Mouse (Mus musculus): ENCODE data around the gene Cecr2. TPM values are rescaled to one million over a fixed set of nuclear protein-coding genes. Genes with fewer than 3 reads are reported as not detected.
A peak's percentile ranks its signal among the peaks of the same experiment; 100 is the strongest.

Gene Cecr2
- total RNA-seq, 1 experiment from 2014 or later = 0.50 TPM

- no peak for ATAC-seq (replicated peaks in 1 of 2; ENCODE audit: insufficient read depth in 1 of 2, low FRiP score in 2 of 2, low TSS enrichment in 1 of 2, low read depth in 1 of 2, poor library complexity in 2 of 2, severe bottlenecking in 2 of 2)
Observed at GRCm38 (mm10) chr6:120736011-120736410, 69.8 kb downstream of the Cecr2 start.

DNA sequence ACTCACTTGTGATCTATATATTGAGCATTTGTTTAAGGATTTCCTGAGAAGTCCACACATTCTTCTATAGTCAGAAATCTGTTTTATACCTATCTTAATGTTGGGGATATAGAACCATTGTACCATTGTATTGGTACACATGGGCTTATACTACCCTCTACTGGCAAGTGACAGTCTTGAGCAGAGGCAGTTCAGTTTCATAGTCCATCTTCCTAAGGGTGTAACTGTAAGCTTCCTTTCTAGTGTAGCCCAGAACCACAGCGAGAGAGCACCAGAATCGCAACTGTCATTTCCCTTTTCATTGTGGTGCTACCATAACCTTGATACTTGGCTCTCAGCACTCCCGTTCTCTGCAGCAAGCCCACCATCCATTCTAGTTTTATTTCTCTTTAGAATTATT, 70.4 kb downstream of the Cecr2 start:
- peak; percentile 87 to 89 for ATAC-seq (replicated peaks in 1 of 2; ENCODE audit: insufficient read depth in 1 of 2, low FRiP score in 2 of 2, low TSS enrichment in 1 of 2, low read depth in 1 of 2, poor library complexity in 2 of 2, severe bottlenecking in 2 of 2)

GRCm38 (mm10) chr6:120743130-120743529, 77.0 kb downstream of the Cecr2 start:
- ATAC-seq (replicated peaks in 1 of 2; ENCODE audit: insufficient read depth in 1 of 2, low FRiP score in 2 of 2, low TSS enrichment in 1 of 2, low read depth in 1 of 2, poor library complexity in 2 of 2, severe bottlenecking in 2 of 2) = no peak

DNA sequence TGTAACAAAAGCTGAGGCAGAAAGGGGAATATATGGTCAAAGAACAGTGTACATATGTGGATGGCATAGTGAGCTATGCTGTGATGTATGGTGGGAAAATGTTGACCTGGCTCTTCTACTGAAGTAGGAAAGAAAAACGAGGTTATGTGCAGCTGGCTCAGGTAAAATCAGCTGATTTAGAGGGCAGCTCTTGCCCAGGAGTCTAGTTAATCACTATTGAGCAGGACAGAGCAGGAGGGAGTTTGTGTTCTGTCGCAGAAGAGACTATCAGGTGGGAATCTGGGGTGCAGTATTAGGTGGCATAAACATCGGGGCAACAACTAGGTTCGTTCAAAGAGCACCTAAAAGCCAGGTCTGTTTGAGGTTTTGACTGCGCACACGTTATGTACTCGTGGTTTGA, 78.1 kb downstream of the Cecr2 start:
- no peak for ATAC-seq (replicated peaks in 1 of 2; ENCODE audit: insufficient read depth in 1 of 2, low FRiP score in 2 of 2, low TSS enrichment in 1 of 2, low read depth in 1 of 2, poor library complexity in 2 of 2, severe bottlenecking in 2 of 2)

GRCm38 (mm10) chr6:120746416-120746815, 80.2 kb downstream of the Cecr2 start:
- ATAC-seq (replicated peaks in 1 of 2; ENCODE audit: insufficient read depth in 1 of 2, low FRiP score in 2 of 2, low TSS enrichment in 1 of 2, low read depth in 1 of 2, poor library complexity in 2 of 2, severe bottlenecking in 2 of 2) = no peak

GRCm38 (mm10) chr6:120761151-120761550, 95.0 kb downstream of the Cecr2 start:
- ATAC-seq (replicated peaks in 1 of 2; ENCODE audit: insufficient read depth in 1 of 2, low FRiP score in 2 of 2, low TSS enrichment in 1 of 2, low read depth in 1 of 2, poor library complexity in 2 of 2, severe bottlenecking in 2 of 2) = no peak

- ATAC-seq (replicated peaks in 1 of 2; ENCODE audit: insufficient read depth in 1 of 2, low FRiP score in 2 of 2, low TSS enrichment in 1 of 2, low read depth in 1 of 2, poor library complexity in 2 of 2, severe bottlenecking in 2 of 2) = no peak
Observed at GRCm38 (mm10) chr6:120769972-120770371, 103.8 kb downstream of the Cecr2 start.

DNA sequence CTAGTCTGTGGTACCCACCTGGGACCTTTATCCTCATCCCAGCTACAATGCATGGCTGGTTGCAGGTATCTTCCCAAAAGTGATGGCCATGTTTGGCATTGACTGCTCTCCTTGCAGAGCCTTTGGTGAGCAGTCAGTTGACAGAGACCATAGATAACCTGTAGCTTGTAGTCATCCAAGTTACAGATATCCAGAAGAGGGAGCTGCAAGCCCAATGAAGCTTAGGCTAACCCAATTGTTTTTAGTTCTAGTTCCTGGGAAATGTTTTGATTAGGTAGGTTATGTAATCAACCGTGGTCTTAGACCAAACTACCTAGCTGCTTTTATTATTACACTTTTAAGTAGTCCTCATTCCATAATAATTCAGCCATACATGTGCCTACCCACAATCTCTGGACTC, 105.2 kb downstream of the Cecr2 start:
- ATAC-seq (replicated peaks in 1 of 2; ENCODE audit: insufficient read depth in 1 of 2, low FRiP score in 2 of 2, low TSS enrichment in 1 of 2, low read depth in 1 of 2, poor library complexity in 2 of 2, severe bottlenecking in 2 of 2) = no peak

- no peak for ATAC-seq (replicated peaks in 1 of 2; ENCODE audit: insufficient read depth in 1 of 2, low FRiP score in 2 of 2, low TSS enrichment in 1 of 2, low read depth in 1 of 2, poor library complexity in 2 of 2, severe bottlenecking in 2 of 2)
Observed at GRCm38 (mm10) chr6:120772025-120772424, 105.9 kb downstream of the Cecr2 start.

DNA sequence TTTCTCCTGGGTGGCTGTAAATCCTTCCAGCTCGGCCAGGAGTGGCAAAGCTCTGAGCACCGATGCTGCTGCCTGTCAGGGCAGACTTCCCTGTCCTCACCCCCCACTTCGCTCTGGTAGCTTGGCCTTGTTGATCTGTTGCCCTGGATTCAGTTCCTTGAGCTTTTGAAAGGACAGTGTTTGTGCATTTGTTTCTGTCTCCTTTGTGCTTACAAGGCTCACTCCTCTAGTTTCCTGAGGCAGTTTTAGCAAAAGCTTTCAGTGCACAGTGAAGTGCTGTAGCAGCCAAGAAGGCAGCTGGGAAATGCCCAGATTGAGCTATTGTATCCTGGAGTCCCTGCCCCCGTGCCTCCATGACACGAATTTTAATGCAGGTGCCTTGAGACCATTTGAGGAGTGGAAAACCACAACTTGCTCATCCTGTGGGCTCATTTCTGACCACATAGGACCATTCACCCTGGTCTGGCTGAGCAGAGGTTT, 107.0 kb downstream of the Cecr2 start, which contains the start of gene Slc25a18:
Gene Slc25a18 (plus strand): TSS at position 430 of the 480 bp plus-strand sequence.
- ATAC-seq (replicated peaks in 1 of 2; ENCODE audit: insufficient read depth in 1 of 2, low FRiP score in 2 of 2, low TSS enrichment in 1 of 2, low read depth in 1 of 2, poor library complexity in 2 of 2, severe bottlenecking in 2 of 2) = no peak

- ATAC-seq (replicated peaks in 1 of 2; ENCODE audit: insufficient read depth in 1 of 2, low FRiP score in 2 of 2, low TSS enrichment in 1 of 2, low read depth in 1 of 2, poor library complexity in 2 of 2, severe bottlenecking in 2 of 2) = no peak
Observed at GRCm38 (mm10) chr6:120773763-120774162, 107.6 kb downstream of the Cecr2 start.

DNA sequence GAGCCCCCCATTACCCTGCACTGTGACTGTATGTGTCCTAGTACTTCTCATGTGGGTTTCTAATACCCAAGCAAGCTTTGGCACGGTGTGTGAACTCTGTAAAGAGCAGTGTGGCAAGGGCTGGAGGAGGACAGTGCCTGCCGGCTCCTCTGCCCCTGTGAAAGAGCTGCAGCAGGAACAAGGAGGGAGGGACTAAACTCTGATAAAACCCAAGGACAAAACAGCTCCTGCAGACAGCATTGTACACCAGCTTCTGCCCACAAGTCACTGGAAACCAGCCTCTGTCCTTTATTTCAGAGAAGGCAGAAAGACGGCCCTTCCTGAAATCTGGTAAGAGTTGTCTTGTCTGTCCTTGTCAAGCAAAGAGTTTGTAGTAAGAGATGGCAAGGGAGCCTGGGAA, 110.1 kb downstream of the Cecr2 start:
- ATAC-seq (replicated peaks in 1 of 2; ENCODE audit: insufficient read depth in 1 of 2, low FRiP score in 2 of 2, low TSS enrichment in 1 of 2, low read depth in 1 of 2, poor library complexity in 2 of 2, severe bottlenecking in 2 of 2) = no peak

- ATAC-seq (replicated peaks in 1 of 2; ENCODE audit: insufficient read depth in 1 of 2, low FRiP score in 2 of 2, low TSS enrichment in 1 of 2, low read depth in 1 of 2, poor library complexity in 2 of 2, severe bottlenecking in 2 of 2) = no peak
Observed at GRCm38 (mm10) chr6:120777533-120777932, 111.4 kb downstream of the Cecr2 start.

- no peak for ATAC-seq (replicated peaks in 1 of 2; ENCODE audit: insufficient read depth in 1 of 2, low FRiP score in 2 of 2, low TSS enrichment in 1 of 2, low read depth in 1 of 2, poor library complexity in 2 of 2, severe bottlenecking in 2 of 2)
Observed at GRCm38 (mm10) chr6:120778226-120778625, 112.1 kb downstream of the Cecr2 start.

DNA sequence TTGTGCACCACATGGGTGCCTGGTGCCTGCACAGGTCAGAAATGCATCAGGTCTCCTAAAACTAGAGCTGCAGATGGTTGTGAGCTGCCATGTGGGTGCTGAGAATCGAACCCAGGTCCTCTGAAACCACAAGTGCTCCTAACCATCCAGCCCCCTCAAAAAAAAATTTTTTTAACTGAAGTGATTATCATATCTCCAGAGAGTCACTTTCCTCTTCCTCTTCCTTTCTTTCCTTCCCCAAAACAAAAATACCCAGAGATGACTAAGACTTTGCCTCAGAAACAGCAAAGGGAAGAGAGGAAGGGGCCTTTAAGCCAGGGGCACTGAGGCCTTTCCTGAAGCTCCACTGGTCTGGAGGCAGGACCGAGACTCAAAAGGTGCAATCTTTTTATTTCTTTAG, 116.8 kb downstream of the Cecr2 start:
- no peak for ATAC-seq (replicated peaks in 1 of 2; ENCODE audit: insufficient read depth in 1 of 2, low FRiP score in 2 of 2, low TSS enrichment in 1 of 2, low read depth in 1 of 2, poor library complexity in 2 of 2, severe bottlenecking in 2 of 2)

DNA sequence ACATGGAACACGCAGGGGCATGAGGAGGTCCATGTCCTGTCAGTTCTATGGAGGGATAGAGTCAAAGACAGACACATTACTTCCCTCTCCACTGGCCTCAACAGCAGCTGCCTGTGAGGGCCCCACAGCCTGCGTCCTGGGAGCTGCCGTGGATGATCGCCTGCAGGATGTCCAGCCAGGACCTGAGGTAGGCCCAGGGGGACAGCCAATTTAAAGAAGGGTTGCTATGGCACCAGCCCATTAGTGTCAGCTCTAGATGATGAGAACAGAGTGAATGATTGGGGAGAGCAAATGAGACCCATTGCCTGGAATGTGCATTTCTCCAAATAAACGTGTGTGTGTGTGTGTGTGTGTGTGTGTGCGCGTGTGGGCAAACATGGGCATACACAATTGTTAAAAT, 118.2 kb downstream of the Cecr2 start:
- no peak for ATAC-seq (replicated peaks in 1 of 2; ENCODE audit: insufficient read depth in 1 of 2, low FRiP score in 2 of 2, low TSS enrichment in 1 of 2, low read depth in 1 of 2, poor library complexity in 2 of 2, severe bottlenecking in 2 of 2)

GRCm38 (mm10) chr6:120788068-120788607, 122.0 kb downstream of the Cecr2 start:
- ATAC-seq (replicated peaks in 1 of 2; ENCODE audit: insufficient read depth in 1 of 2, low FRiP score in 2 of 2, low TSS enrichment in 1 of 2, low read depth in 1 of 2, poor library complexity in 2 of 2, severe bottlenecking in 2 of 2) = no peak; a peak in 1 of 4 replicates

DNA sequence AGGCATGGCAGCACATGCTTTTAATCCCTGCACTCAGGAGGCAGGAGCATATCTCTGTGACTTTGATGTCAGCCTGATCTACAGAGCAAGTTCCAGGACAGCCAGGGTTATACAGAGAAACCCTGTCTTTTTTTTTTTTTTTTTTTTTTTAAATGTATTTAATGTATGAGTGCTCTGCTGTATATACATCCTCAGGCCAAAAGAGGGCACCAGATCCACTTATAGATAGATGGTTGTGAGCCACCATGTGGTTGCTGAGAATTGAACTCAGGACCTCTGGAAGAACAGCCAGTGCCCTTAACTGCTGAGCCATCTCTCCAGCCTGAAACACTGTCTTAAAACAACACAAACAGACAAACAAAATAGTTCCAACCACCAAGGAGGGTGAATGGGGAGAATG, 122.7 kb downstream of the Cecr2 start:
- no peak for ATAC-seq (replicated peaks in 1 of 2; ENCODE audit: insufficient read depth in 1 of 2, low FRiP score in 2 of 2, low TSS enrichment in 1 of 2, low read depth in 1 of 2, poor library complexity in 2 of 2, severe bottlenecking in 2 of 2)

GRCm38 (mm10) chr6:120790153-120790552, 124.0 kb downstream of the Cecr2 start:
- ATAC-seq (replicated peaks in 1 of 2; ENCODE audit: insufficient read depth in 1 of 2, low FRiP score in 2 of 2, low TSS enrichment in 1 of 2, low read depth in 1 of 2, poor library complexity in 2 of 2, severe bottlenecking in 2 of 2) = no peak
